Mouse (Mus musculus) ES-E14 (cell line): Measurements from ENCODE around the gene Tulp1.

Experiments used
- CHD2 ChIP-seq: IDR thresholded peaks from 2 replicates; pipeline ENCODE4 v1.6.1; 2014; ENCODE audit warnings: mild to moderate bottlenecking, low read depth, low read length, inconsistent platforms
- HCFC1 ChIP-seq: IDR thresholded peaks from 2 replicates; pipeline ENCODE4 v1.6.1; 2012; ENCODE audit warnings: low read length, inconsistent platforms, borderline replicate concordance; ENCODE audit not compliant: insufficient read depth
- MAFK ChIP-seq: IDR thresholded peaks from 2 replicates; pipeline ENCODE4 v1.6.1; 2014; ENCODE audit warnings: mild to moderate bottlenecking, low read depth, low read length, inconsistent platforms; ENCODE audit not compliant: insufficient read depth
- ZC3H11A ChIP-seq: IDR thresholded peaks from 2 replicates; pipeline ENCODE4 v1.6.1; 2012; ENCODE audit warnings: low read depth, mild to moderate bottlenecking, inconsistent platforms, low read length, borderline replicate concordance
- ZNF384 ChIP-seq: IDR thresholded peaks from 2 replicates; pipeline ENCODE4 v1.6.1; 2012; ENCODE audit warnings: low read depth, low read length, inconsistent platforms

GRCm38 (mm10) chr17:28348211-28348610, 16.8 kb downstream of the Tulp1 start:
- no peak for TF ChIP-seq MAFK
- no peak for TF ChIP-seq CHD2
- no peak for TF ChIP-seq HCFC1
- TF ChIP-seq ZC3H11A = no peak
- TF ChIP-seq ZNF384 = no peak
